Comparison of ENCODE assay signal across 18 mouse cellular contexts in genomic region chr10:18454161-18454560, GRCm38 (mm10).
DNase-seq lines count a peak whose midpoint lies in the region; ATAC-seq and TF ChIP-seq lines count a peak whose summit lies in the region.
"Had no signal": no experiment of that assay in that cellular context is flagged by ENCODE, and none has a peak within 500 bp of the region (broad histone marks: within the 10 kb centered on the region; RNA-seq: fewer than 3 reads in every experiment).

No protein-coding gene starts in this region.

- ATAC-seq in heart, embryonic 16.5 days (replicated peaks; ENCODE audit: extremely low read depth, insufficient read depth, low FRiP score): no peak
- peak; percentile 34; the same call in 1 of the 2 replicates for ATAC-seq in intestine, embryonic 16.5 days
- peak; percentile 50; the same call in 1 of the 2 replicates for ATAC-seq in liver, embryonic 16.5 days (ENCODE audit: low read depth)

- 0 out of 2 replicates have a peak overlapping the region, but pooled peaks have one; percentile 19 for H3K27ac ChIP-seq in heart, embryonic 16.5 days (ENCODE audit: low read length)
- H3K27ac ChIP-seq in intestine, embryonic 16.5 days (ENCODE audit: low read length): no peak overlapping the region
- no peak overlapping the region for H3K27ac ChIP-seq in liver, embryonic 16.5 days (ENCODE audit: low read length)
- no peak overlapping the region for H3K27ac ChIP-seq in layer of hippocampus, adult 2 months
- H3K27ac ChIP-seq: embryonic facial prominence, embryonic 13.5 days; forebrain, embryonic 15.5 days; hindbrain, embryonic 13.5 days; limb, embryonic 12.5 days; lung, embryonic 15.5 days; macrophage; midbrain, embryonic 12.5 days; neural tube, embryonic 13.5 days had no signal

- no peak overlapping the region for H3K9ac ChIP-seq in heart, embryonic 16.5 days (ENCODE audit: low read length)
- H3K9ac ChIP-seq in intestine, embryonic 16.5 days (ENCODE audit: low read depth, low read length): no peak overlapping the region
- no peak overlapping the region for H3K9ac ChIP-seq in liver, embryonic 16.5 days (ENCODE audit: low read depth, low read length)
- H3K9ac ChIP-seq: embryonic facial prominence, embryonic 13.5 days; forebrain, embryonic 15.5 days; hindbrain, embryonic 13.5 days; limb, embryonic 12.5 days; lung, embryonic 15.5 days; midbrain, embryonic 12.5 days; neural tube, embryonic 13.5 days had no signal

- intact Hi-C loops in heart, postnatal 36 days (cut with DNase I): loop anchor here (5.0 kb wide), 1 partner anchor 148 kb away; no protein-coding TSS in a partner anchor

- no peaks in the 10 kb centered on the region for H3K36me3 ChIP-seq in heart, embryonic 16.5 days (ENCODE audit: control insufficient read depth, insufficient read depth)
- H3K36me3 ChIP-seq in intestine, embryonic 16.5 days (ENCODE audit: control insufficient read depth, insufficient read depth, low read length): no peaks in the 10 kb centered on the region
- H3K36me3 ChIP-seq in liver, embryonic 16.5 days (ENCODE audit: control insufficient read depth, insufficient read depth): no peaks in the 10 kb centered on the region
- H3K36me3 ChIP-seq: embryonic facial prominence, embryonic 13.5 days; forebrain, embryonic 15.5 days; hindbrain, embryonic 13.5 days; limb, embryonic 12.5 days; lung, embryonic 15.5 days; midbrain, embryonic 12.5 days; neural tube, embryonic 13.5 days had no signal

- H3K4me2 ChIP-seq in heart, embryonic 16.5 days (ENCODE audit: low read depth, low read length): no peak overlapping the region
- H3K4me2 ChIP-seq in intestine, embryonic 16.5 days (ENCODE audit: low read depth, low read length): no peak overlapping the region
- H3K4me2 ChIP-seq in liver, embryonic 16.5 days (ENCODE audit: low read depth, low read length): no peak overlapping the region
- H3K4me2 ChIP-seq: embryonic facial prominence, embryonic 13.5 days; forebrain, embryonic 15.5 days; hindbrain, embryonic 13.5 days; limb, embryonic 12.5 days; lung, embryonic 15.5 days; midbrain, embryonic 12.5 days; neural tube, embryonic 13.5 days had no signal

- H3K27me3 ChIP-seq in heart, embryonic 16.5 days (ENCODE audit: control insufficient read depth, insufficient read depth, low read length): no peaks in the 10 kb centered on the region
- H3K27me3 ChIP-seq in intestine, embryonic 16.5 days (replicated peaks; ENCODE audit: control insufficient read depth, insufficient read depth, low read length): no peaks in the 10 kb centered on the region
- no peaks in the 10 kb centered on the region for H3K27me3 ChIP-seq in liver, embryonic 16.5 days (ENCODE audit: control insufficient read depth, insufficient read depth, low read depth, low read length)
- H3K27me3 ChIP-seq: embryonic facial prominence, embryonic 13.5 days; forebrain, embryonic 15.5 days; hindbrain, embryonic 13.5 days; limb, embryonic 12.5 days; lung, embryonic 15.5 days; neural tube, embryonic 13.5 days; Patski had no signal

- WGBS in heart, embryonic 16.5 days: 58% methylated on average over 3 of the region's 3 CpGs
- 75% methylated on average over 3 of the region's 3 CpGs for WGBS in intestine, embryonic 16.5 days
- WGBS in liver, embryonic 16.5 days (ENCODE audit: insufficient replicate concordance): 34% methylated on average over 3 of the region's 3 CpGs

- peak; percentile 15 for DNase-seq in adrenal gland, adult 2 months
- DNase-seq in adrenal gland, adult 18-20 months (ENCODE audit: low spot score in 2 of 2): no peak
- no peak for DNase-seq in heart, postnatal 36 days
- DNase-seq in spleen, adult 12 weeks (ENCODE audit: low spot score): no peak
- no peak for DNase-seq in layer of hippocampus, adult 2 months (ENCODE audit: low spot score in 2 of 2)
- DNase-seq: adrenal gland, postnatal 36 days had no signal

- no peak overlapping the region for H3K4me3 ChIP-seq in heart, embryonic 16.5 days (ENCODE audit: low read length)
- H3K4me3 ChIP-seq in intestine, embryonic 16.5 days (ENCODE audit: low read length): no peak overlapping the region
- no peak overlapping the region for H3K4me3 ChIP-seq in liver, embryonic 16.5 days (ENCODE audit: low read depth, low read length)
- H3K4me3 ChIP-seq in layer of hippocampus, adult 2 months: no peak overlapping the region
- H3K4me3 ChIP-seq: embryonic facial prominence, embryonic 13.5 days; forebrain, embryonic 15.5 days; hindbrain, embryonic 13.5 days; limb, embryonic 12.5 days; lung, embryonic 15.5 days; midbrain, embryonic 12.5 days; neural tube, embryonic 13.5 days had no signal

- H3K9me3 ChIP-seq in heart, embryonic 16.5 days (replicated peaks; ENCODE audit: control insufficient read depth, low read length): no peaks in the 10 kb centered on the region
- H3K9me3 ChIP-seq in intestine, embryonic 16.5 days (ENCODE audit: control insufficient read depth, low read length): no peaks in the 10 kb centered on the region
- no peaks in the 10 kb centered on the region for H3K9me3 ChIP-seq in liver, embryonic 16.5 days (replicated peaks; ENCODE audit: control insufficient read depth, low read length)
- H3K9me3 ChIP-seq: embryonic facial prominence, embryonic 13.5 days; forebrain, embryonic 15.5 days; hindbrain, embryonic 13.5 days; limb, embryonic 12.5 days; lung, embryonic 15.5 days; midbrain, embryonic 12.5 days; neural tube, embryonic 13.5 days had no signal

- peaks cover 41% of the 10 kb centered on the region for H3K4me1 ChIP-seq in heart, embryonic 16.5 days (ENCODE audit: control insufficient read depth, insufficient read depth, low read length)
- peaks cover 12% of the 10 kb centered on the region for H3K4me1 ChIP-seq in intestine, embryonic 16.5 days (ENCODE audit: control insufficient read depth, insufficient read depth, low read length)
- H3K4me1 ChIP-seq in liver, embryonic 16.5 days (ENCODE audit: control insufficient read depth, low read depth, low read length): peaks cover 3% of the 10 kb centered on the region; the same call in 1 of the 2 replicates

- no peak for TF ChIP-seq CTCF in layer of hippocampus, adult 2 months (conservative IDR thresholded peaks at IDR 0.05)
